10 mouse cellular contexts compared by ENCODE assay signal in the genomic region with DNA sequence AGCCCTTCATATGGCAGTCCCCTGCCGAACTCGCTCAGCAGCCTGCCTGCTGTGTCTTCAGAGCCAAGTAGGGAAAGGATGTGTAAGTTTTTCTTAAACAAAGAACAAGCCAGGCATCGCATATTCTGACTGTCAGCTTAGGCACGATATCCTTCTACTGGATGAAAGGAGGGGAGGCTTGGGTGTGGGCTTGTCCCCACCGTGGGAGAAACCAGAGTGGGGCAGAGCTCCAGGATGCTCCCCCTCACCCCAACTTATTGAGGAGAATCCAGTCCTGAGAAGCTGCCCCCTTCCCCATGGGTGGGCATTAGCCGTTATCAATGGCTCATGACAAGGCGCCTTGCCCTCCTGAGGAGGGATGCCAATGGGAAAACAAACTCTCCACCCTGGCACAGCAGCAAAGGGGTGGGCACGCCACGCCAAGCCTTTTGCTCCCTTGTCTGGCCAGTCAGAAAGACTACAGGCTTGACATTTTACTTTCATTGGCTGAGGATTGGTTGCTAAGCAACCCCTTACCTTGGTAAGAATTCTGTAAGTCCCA. TPM values are rescaled to one million over a fixed set of nuclear protein-coding genes. Genes with fewer than 3 reads are reported as not detected.
A peak's percentile ranks its signal among the peaks of the same experiment; 100 is the strongest.
DNase-seq lines count a peak whose midpoint lies in the region; ATAC-seq lines count a peak whose summit lies in the region.
"Had no signal": no experiment of that assay in that cellular context is flagged by ENCODE, and none has a peak within 500 bp of the region (broad histone marks: within the 10 kb centered on the region; RNA-seq: fewer than 3 reads in every experiment).

No protein-coding gene starts in this region.

- H3K4me2 ChIP-seq in hindbrain, embryonic 12.5 days (replicated peaks), result peak overlapping the region; percentile 40
- no peak overlapping the region for H3K4me2 ChIP-seq in kidney, embryonic 14.5 days (replicated peaks; ENCODE audit: low read depth, low read length)

- no peaks in the 10 kb centered on the region; the same call in 1 of the 2 replicates for H3K9me3 ChIP-seq in hindbrain, embryonic 12.5 days (replicated peaks)
- no peaks in the 10 kb centered on the region for H3K9me3 ChIP-seq in kidney, embryonic 14.5 days (ENCODE audit: control insufficient read depth, low read length)

- H3K27me3 ChIP-seq in hindbrain, embryonic 12.5 days, result no peaks in the 10 kb centered on the region
- no peaks in the 10 kb centered on the region for H3K27me3 ChIP-seq in kidney, embryonic 14.5 days (ENCODE audit: control insufficient read depth, insufficient read depth, low read length)

- H3K4me1 ChIP-seq in hindbrain, embryonic 12.5 days, result peaks cover 12% of the 10 kb centered on the region
- no peaks in the 10 kb centered on the region for H3K4me1 ChIP-seq in kidney, embryonic 14.5 days (ENCODE audit: control insufficient read depth, insufficient read depth, low read length)

- no peak overlapping the region for H3K27ac ChIP-seq in hindbrain, embryonic 12.5 days
- H3K27ac ChIP-seq in kidney, embryonic 14.5 days (ENCODE audit: low read depth, low read length), result no peak overlapping the region
- H3K27ac ChIP-seq: gastrocnemius, adult 2 months had no signal

- peak; percentile 81 for ATAC-seq in hindbrain, embryonic 12.5 days (ENCODE audit: low FRiP score)
- ATAC-seq in megakaryocyte, adult 5-6 weeks (ENCODE audit: poor library complexity, severe bottlenecking), result no peak
- ATAC-seq in kidney, embryonic 14.5 days (ENCODE audit: low FRiP score, low TSS enrichment), result no peak
- ATAC-seq: liver, postnatal 0 days had no signal

- 0 out of 2 replicates have a peak overlapping the region, but pooled peaks have one; percentile 18 for H3K9ac ChIP-seq in hindbrain, embryonic 12.5 days
- no peak overlapping the region for H3K9ac ChIP-seq in kidney, embryonic 14.5 days (ENCODE audit: low read depth, low read length)
- H3K9ac ChIP-seq: liver, postnatal 0 days had no signal

- WGBS in hindbrain, embryonic 12.5 days, result 18% methylated on average over 9 of the region's 9 CpGs
- 57% methylated on average over 9 of the region's 9 CpGs for WGBS in kidney, embryonic 14.5 days

- intact Hi-C loops in left cerebral cortex, postnatal 14 days (cut with DNase I), result no loop called here

- peak; percentile 42 to 61 for DNase-seq in cerebellum, postnatal 10 days
- no peak for DNase-seq in cerebellum, postnatal 36 days
- DNase-seq in left cerebral cortex, postnatal 14 days (ENCODE audit: low spot score in 2 of 2), result peak; percentile 55 to 75
- peak; percentile 40 for DNase-seq in right cerebral cortex, adult 18-20 months
- no peak for DNase-seq in lung, adult 18-20 months
- DNase-seq: gastrocnemius, adult 2 months; liver, postnatal 0 days had no signal

- H3K4me3 ChIP-seq in hindbrain, embryonic 12.5 days, result no peak overlapping the region
- no peak overlapping the region for H3K4me3 ChIP-seq in kidney, embryonic 14.5 days (ENCODE audit: low read length)
- H3K4me3 ChIP-seq: gastrocnemius, adult 2 months had no signal

- no peaks in the 10 kb centered on the region for H3K36me3 ChIP-seq in hindbrain, embryonic 12.5 days
- no peaks in the 10 kb centered on the region for H3K36me3 ChIP-seq in kidney, embryonic 14.5 days (ENCODE audit: control insufficient read depth, insufficient read depth, low read length)

RNA-seq across cellular contexts. Expression of gene Rxrg, which starts 10.1 kb away (rescaled TPM):
- polyA plus RNA-seq in hindbrain, embryonic 12.5 days (2016; fragmentation: Nextera tagmentation; extraction: Ambion mirVana), result 8.0 and 8.3 TPM in 2 replicates
- 1 to 10 TPM; 6.9 to 7.8 TPM for total RNA-seq in left cerebral cortex, postnatal 14 days (2021)
- not detected in 2 replicates for total RNA-seq in megakaryocyte, adult 5-6 weeks (2015)
- total RNA-seq in megakaryocyte, adult 5-6 weeks (2017), result not detected in 2 replicates
- polyA plus RNA-seq in kidney, embryonic 14.5 days (2014; fragmentation: Nextera tagmentation; extraction: Ambion mirVana), result 2.0 and 3.2 TPM in 2 replicates

Comparison
In these comparisons a context has a peak if more than half of its experiments do, and no peak if none do; other contexts are left out.
1. DNase-seq: peak in cerebellum, postnatal 10 days (2 of 2), left cerebral cortex, postnatal 14 days (2 of 2) and right cerebral cortex, adult 18-20 months (single experiment); none in cerebellum, postnatal 36 days (0 of 2) and lung, adult 18-20 months (0 of 2).
2. RNA of gene Rxrg, which starts 10.1 kb away (total RNA-seq): 6.9 to 7.8 TPM in left cerebral cortex, postnatal 14 days; not detected in megakaryocyte, adult 5-6 weeks; every median in the first group is over 4 times any median in the second.